Mouse (Mus musculus): ENCODE results near the gene Fam155a. TPM values are rescaled to one million over a fixed set of nuclear protein-coding genes. Genes with fewer than 3 reads are reported as not detected.

The Fam155a gene
- polyA plus RNA-seq, 1 experiment: 0.34 TPM

- DNase-seq (ENCODE audit: low spot score): no peak
These were observed 590.2 kb downstream of the Fam155a start for GRCm38 (mm10) chr8:9180686-9181315.

GRCm38 (mm10) chr8:9176974-9177373 lies 594.0 kb downstream of the Fam155a start:
- no peak for DNase-seq (ENCODE audit: low spot score)

GRCm38 (mm10) chr8:9174865-9175565 lies 595.9 kb downstream of the Fam155a start:
- DNase-seq (ENCODE audit: low spot score): no peak

- DNase-seq (ENCODE audit: low spot score): no peak
These were observed 599.1 kb downstream of the Fam155a start for GRCm38 (mm10) chr8:9171848-9172247.

GRCm38 (mm10) chr8:9167995-9168394 lies 603.0 kb downstream of the Fam155a start:
- DNase-seq (ENCODE audit: low spot score): no peak

- DNase-seq (ENCODE audit: low spot score): no peak
These were observed 609.4 kb downstream of the Fam155a start for GRCm38 (mm10) chr8:9161606-9162005.

- DNase-seq (ENCODE audit: low spot score): no peak
These were observed 611.6 kb downstream of the Fam155a start for GRCm38 (mm10) chr8:9159322-9159721.

- no peak for DNase-seq (ENCODE audit: low spot score)
These were observed 612.3 kb downstream of the Fam155a start for GRCm38 (mm10) chr8:9158652-9159051.

- no peak for DNase-seq (ENCODE audit: low spot score)
These were observed 613.7 kb downstream of the Fam155a start for GRCm38 (mm10) chr8:9157141-9157781.

Other genes starting within 250 kb of the Fam155a start
- not detected in 2 replicates for gene Gm10217, start 93.1 kb upstream of the Fam155a start, polyA plus RNA-seq (2012; rRNA removed)
- 4.6 and 4.7 TPM in 2 replicates for gene Lig4, start 206.5 kb upstream of the Fam155a start, polyA plus RNA-seq (2012; rRNA removed)
- gene Abhd13, start 206.5 kb upstream of the Fam155a start, polyA plus RNA-seq (2012; rRNA removed): 12.3 and 13.5 TPM in 2 replicates
- gene Tnfsf13b, start 235.3 kb upstream of the Fam155a start, polyA plus RNA-seq (2012; rRNA removed): 13.0 and 17.8 TPM in 2 replicates

Data from urinary bladder, adult 2 months (tissue).